Mouse (Mus musculus) liver, adult 2 months (tissue): ENCODE results near the gene Hspa1a.
"Not testable (repeated sequence)": the region's sequence is repeated elsewhere in the genome, so short reads cannot be mapped to it uniquely, and the experiment has no call there.

Source experiments
- CTCF ChIP-seq: fragments of 200-500 bp; IDR thresholded peaks from 2 replicates; pipeline ENCODE4 v1.5.1; 2011; ENCODE audit warnings: low read depth, low read length, control low read depth
- POLR2A ChIP-seq: fragments of 200-500 bp; IDR thresholded peaks from 2 replicates; pipeline ENCODE4 v1.6.1; 2011; ENCODE audit warnings: low read length, control low read depth; ENCODE audit not compliant: insufficient read depth; ENCODE audit errors: extremely low read depth

- not testable (repeated sequence) for TF ChIP-seq POLR2A, CTCF
Observed at GRCm38 (mm10) chr17:34999871-35000716, 28.1 kb upstream of the Hspa1a start.
